Mouse (Mus musculus): Measurements from ENCODE around the gene Kcnip1. TPM values are rescaled to one million over a fixed set of nuclear protein-coding genes. Genes with fewer than 3 reads are reported as not detected.

The Kcnip1 gene
- polyA plus RNA-seq, 1 experiment from 2014 or later, result 3.5 TPM

GRCm38 (mm10) chr11:33829774-33830173 lies 163.2 kb downstream of the Kcnip1 start:
- Histone ChIP-seq H3K27me3 (ENCODE audit: control insufficient read depth, insufficient read depth, low read length) (no peaks in the 10 kb centered on the region), H3K4me3 (ENCODE audit: low read depth, low read length) (no peak overlapping the region), H3K9ac (replicated peaks; ENCODE audit: low read length) (no peak overlapping the region), H3K27ac (replicated peaks; ENCODE audit: low read depth, low read length) (no peak overlapping the region), H3K9me3 (replicated peaks; ENCODE audit: control insufficient read depth, low read length) (no peaks in the 10 kb centered on the region), H3K36me3 (replicated peaks; ENCODE audit: control insufficient read depth, insufficient read depth, low read depth, low read length) (no peaks in the 10 kb centered on the region), H3K4me1 (ENCODE audit: control insufficient read depth, insufficient read depth, low read length) (no peaks in the 10 kb centered on the region; the same call in 1 of the 2 replicates), H3K4me2 (ENCODE audit: low read depth, low read length) (no peak overlapping the region)
- no peak for DNase-seq (ENCODE audit: low spot score)
- no peak for ATAC-seq (replicated peaks; ENCODE audit: insufficient number of reproducible peaks, low FRiP score, low TSS enrichment, low read depth)
- WGBS, result 84% methylated on average over 2 of the region's 2 CpGs

DNA sequence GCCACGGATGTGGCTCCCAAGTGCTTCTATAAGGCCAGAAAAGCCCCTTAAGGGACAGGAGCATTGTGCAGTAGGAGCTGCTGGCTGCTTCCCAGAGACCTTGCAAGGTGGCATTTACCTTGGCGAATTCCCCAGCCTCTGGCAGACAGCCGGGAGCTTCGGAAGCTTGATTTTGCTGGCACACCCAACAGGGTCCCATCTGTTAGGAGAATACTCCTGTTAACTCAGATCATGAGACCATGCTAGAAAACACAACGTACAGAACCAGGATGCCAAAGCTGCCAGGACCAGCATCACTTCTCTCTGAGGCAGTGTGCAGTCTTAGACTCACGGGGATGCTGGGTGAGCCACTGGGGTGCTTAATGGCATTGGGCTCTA lies 165.1 kb downstream of the Kcnip1 start:
- WGBS, result 82% methylated on average over 6 of the region's 6 CpGs
- no peak overlapping the region for H3K9ac ChIP-seq (replicated peaks; ENCODE audit: low read length)
- H3K27ac ChIP-seq (replicated peaks; ENCODE audit: low read depth, low read length), result no peak overlapping the region
- no peak overlapping the region for H3K4me3 ChIP-seq (ENCODE audit: low read depth, low read length)
- ATAC-seq (replicated peaks; ENCODE audit: insufficient number of reproducible peaks, low FRiP score, low TSS enrichment, low read depth) (no peak), DNase-seq (ENCODE audit: low spot score) (no peak)
- H3K4me2 ChIP-seq (ENCODE audit: low read depth, low read length), result no peak overlapping the region
- no peaks in the 10 kb centered on the region for H3K36me3 ChIP-seq (replicated peaks; ENCODE audit: control insufficient read depth, insufficient read depth, low read depth, low read length)
- no peaks in the 10 kb centered on the region for H3K27me3 ChIP-seq (ENCODE audit: control insufficient read depth, insufficient read depth, low read length)
- peaks cover 3% of the 10 kb centered on the region; the same call in 1 of the 2 replicates for H3K4me1 ChIP-seq (ENCODE audit: control insufficient read depth, insufficient read depth, low read length)
- no peaks in the 10 kb centered on the region for H3K9me3 ChIP-seq (replicated peaks; ENCODE audit: control insufficient read depth, low read length)

DNA sequence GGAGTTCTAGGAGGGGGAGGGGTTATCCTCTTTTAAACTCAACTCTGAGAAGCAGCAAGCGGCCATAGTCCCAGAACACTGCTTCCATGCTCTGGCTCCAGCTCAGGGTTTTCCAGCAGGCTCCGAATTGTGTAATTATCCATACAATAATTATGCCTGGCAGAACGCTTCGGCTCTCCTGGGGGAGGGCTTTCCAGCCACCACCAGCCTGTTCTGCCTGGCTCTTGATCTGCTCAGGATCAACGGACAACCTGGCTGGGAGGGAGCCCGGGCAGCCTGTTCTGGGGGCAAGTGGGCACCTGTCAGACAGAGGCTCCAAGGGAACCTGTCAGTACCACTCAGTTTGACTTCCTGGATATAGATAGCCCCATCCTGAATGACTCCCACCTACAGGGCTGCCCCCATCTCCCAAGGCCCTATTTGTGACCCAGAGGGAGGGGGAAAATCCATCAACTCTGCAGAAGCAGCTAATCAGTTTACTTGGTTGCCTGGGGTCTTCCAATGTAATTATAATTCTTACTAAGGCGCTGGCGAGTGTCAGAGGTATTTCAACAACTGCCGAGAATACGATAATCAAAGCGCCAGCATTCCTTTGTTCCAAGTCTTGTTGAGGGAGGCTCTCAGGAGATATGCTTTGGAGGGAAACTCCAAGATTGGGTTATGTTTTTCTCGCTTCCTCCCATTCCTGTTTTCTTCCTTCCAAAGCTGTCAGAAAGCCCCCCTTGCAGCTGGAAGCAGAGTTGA lies 165.7 kb downstream of the Kcnip1 start:
- no peaks in the 10 kb centered on the region for H3K9me3 ChIP-seq (replicated peaks; ENCODE audit: control insufficient read depth, low read length)
- ATAC-seq (replicated peaks; ENCODE audit: insufficient number of reproducible peaks, low FRiP score, low TSS enrichment, low read depth), result no peak
- WGBS, result 62% methylated on average over 12 of the region's 12 CpGs
- DNase-seq (ENCODE audit: low spot score), result peak; percentile 15
- no peak overlapping the region for H3K4me3 ChIP-seq (ENCODE audit: low read depth, low read length)
- peaks cover 3% of the 10 kb centered on the region; the same call in 1 of the 2 replicates for H3K4me1 ChIP-seq (ENCODE audit: control insufficient read depth, insufficient read depth, low read length)
- H3K27me3 ChIP-seq (ENCODE audit: control insufficient read depth, insufficient read depth, low read length), result no peaks in the 10 kb centered on the region
- H3K9ac ChIP-seq (replicated peaks; ENCODE audit: low read length), result no peak overlapping the region
- H3K27ac ChIP-seq (replicated peaks; ENCODE audit: low read depth, low read length), result no peak overlapping the region
- no peaks in the 10 kb centered on the region for H3K36me3 ChIP-seq (replicated peaks; ENCODE audit: control insufficient read depth, insufficient read depth, low read depth, low read length)
- H3K4me2 ChIP-seq (ENCODE audit: low read depth, low read length), result no peak overlapping the region

DNA sequence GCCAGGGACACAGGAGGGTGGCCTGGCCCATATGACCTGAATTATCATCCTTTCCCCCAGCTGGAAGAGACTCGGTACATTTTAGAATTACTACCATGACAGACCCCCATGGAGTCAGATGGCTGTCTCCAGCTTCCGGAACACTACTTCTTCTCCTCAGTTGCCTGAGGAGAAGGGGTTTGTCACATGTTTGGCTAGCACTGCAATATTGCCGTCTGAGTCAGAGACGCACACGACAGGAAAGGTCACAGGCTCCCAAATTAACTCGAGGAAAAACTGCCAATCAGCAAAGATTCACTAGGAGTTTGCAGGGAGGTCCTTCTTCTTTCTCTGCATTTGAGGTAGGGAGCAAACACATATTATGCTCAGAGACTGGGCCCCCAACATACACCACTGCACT lies 168.2 kb downstream of the Kcnip1 start:
- H3K9me3 ChIP-seq (replicated peaks; ENCODE audit: control insufficient read depth, low read length), result no peaks in the 10 kb centered on the region

GRCm38 (mm10) chr11:33821331-33821730 lies 171.6 kb downstream of the Kcnip1 start:
- DNase-seq (ENCODE audit: low spot score) (no peak), ATAC-seq (replicated peaks; ENCODE audit: insufficient number of reproducible peaks, low FRiP score, low TSS enrichment, low read depth) (no peak)
- Histone ChIP-seq H3K4me1 (ENCODE audit: control insufficient read depth, insufficient read depth, low read length) (peaks cover 3% of the 10 kb centered on the region; the same call in 1 of the 2 replicates), H3K9ac (replicated peaks; ENCODE audit: low read length) (no peak overlapping the region), H3K4me2 (ENCODE audit: low read depth, low read length) (no peak overlapping the region), H3K36me3 (replicated peaks; ENCODE audit: control insufficient read depth, insufficient read depth, low read depth, low read length) (no peaks in the 10 kb centered on the region), H3K27ac (replicated peaks; ENCODE audit: low read depth, low read length) (no peak overlapping the region), H3K9me3 (replicated peaks; ENCODE audit: control insufficient read depth, low read length) (no peaks in the 10 kb centered on the region), H3K4me3 (ENCODE audit: low read depth, low read length) (no peak overlapping the region), H3K27me3 (ENCODE audit: control insufficient read depth, insufficient read depth, low read length) (no peaks in the 10 kb centered on the region)
- WGBS, result 86% methylated on average over 5 of the region's 5 CpGs

More for the DNA sequence above, 168.2 kb downstream of the Kcnip1 start:
- H3K9ac ChIP-seq (replicated peaks; ENCODE audit: low read length), result no peak overlapping the region
- WGBS, result 30% methylated on average over 6 of the region's 6 CpGs
- no peaks in the 10 kb centered on the region for H3K36me3 ChIP-seq (replicated peaks; ENCODE audit: control insufficient read depth, insufficient read depth, low read depth, low read length)
- peaks cover 3% of the 10 kb centered on the region; the same call in 1 of the 2 replicates for H3K4me1 ChIP-seq (ENCODE audit: control insufficient read depth, insufficient read depth, low read length)
- no peak overlapping the region for H3K4me3 ChIP-seq (ENCODE audit: low read depth, low read length)
- H3K27ac ChIP-seq (replicated peaks; ENCODE audit: low read depth, low read length), result no peak overlapping the region
- H3K4me2 ChIP-seq (ENCODE audit: low read depth, low read length), result no peak overlapping the region
- DNase-seq (ENCODE audit: low spot score) (no peak), ATAC-seq (replicated peaks; ENCODE audit: insufficient number of reproducible peaks, low FRiP score, low TSS enrichment, low read depth) (no peak)
- no peaks in the 10 kb centered on the region for H3K27me3 ChIP-seq (ENCODE audit: control insufficient read depth, insufficient read depth, low read length)

DNA sequence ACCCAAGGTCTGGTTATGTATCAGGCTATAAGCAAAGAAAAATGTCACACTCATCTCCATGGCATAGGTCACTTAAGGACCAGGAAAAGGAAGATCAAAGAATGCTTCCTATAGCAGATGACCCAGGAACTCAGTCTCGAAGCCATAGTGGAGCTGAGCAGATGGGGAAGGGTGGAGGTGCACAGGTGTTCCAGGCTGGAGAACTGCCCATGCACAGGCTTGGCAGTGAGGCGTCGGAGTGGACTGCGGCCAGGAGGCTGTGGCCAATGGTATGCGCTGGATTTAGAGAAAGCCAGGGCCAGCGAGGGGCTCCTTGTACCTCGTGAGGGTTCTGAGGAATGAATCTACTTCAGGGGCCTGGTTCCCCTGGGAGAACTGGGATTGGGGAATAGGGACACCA lies 172.1 kb downstream of the Kcnip1 start:
- H3K4me2 ChIP-seq (ENCODE audit: low read depth, low read length), result no peak overlapping the region
- 87% methylated on average over 7 of the region's 7 CpGs for WGBS
- no peak overlapping the region for H3K27ac ChIP-seq (replicated peaks; ENCODE audit: low read depth, low read length)

DNA sequence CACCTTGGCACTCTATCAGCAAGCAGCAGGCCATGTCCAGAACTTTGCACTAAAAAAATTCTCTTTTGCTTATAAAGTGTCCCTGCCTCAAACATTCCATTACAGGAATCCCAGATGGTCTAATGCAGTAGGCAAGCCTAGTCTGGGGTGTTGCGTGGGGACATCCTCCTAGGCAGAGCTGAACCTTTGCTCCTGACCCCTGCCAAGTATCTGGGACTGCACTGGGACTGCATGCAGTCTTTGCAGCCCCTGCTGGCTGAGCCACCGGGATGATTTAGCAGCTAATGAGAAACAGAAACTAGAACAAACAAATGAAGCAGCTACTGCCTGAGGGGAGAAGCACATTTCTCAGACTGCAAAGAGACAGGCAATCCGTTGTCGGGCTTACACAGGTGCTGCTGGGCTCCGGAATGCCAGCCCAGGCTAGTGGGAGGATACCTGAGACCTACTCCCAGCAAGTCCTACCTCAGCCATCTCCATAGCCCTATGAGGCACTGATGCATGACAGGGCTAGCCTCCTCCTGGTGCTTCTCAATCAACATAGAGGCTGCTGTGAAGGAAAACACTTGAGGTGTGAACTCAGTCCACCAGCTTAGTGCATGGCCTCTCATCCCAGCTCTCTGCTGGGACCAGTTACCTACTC lies 174.0 kb downstream of the Kcnip1 start:
- no peaks in the 10 kb centered on the region; the same call in 1 of the 2 replicates for H3K4me1 ChIP-seq (ENCODE audit: control insufficient read depth, insufficient read depth, low read length)
- no peaks in the 10 kb centered on the region for H3K36me3 ChIP-seq (replicated peaks; ENCODE audit: control insufficient read depth, insufficient read depth, low read depth, low read length)
- WGBS, result 10% methylated on average over 5 of the region's 5 CpGs
- H3K4me3 ChIP-seq (ENCODE audit: low read depth, low read length), result no peak overlapping the region
- no peak; the same call in 1 of the 2 replicates for ATAC-seq (replicated peaks; ENCODE audit: insufficient number of reproducible peaks, low FRiP score, low TSS enrichment, low read depth)
- no peak overlapping the region for H3K4me2 ChIP-seq (ENCODE audit: low read depth, low read length)
- no peaks in the 10 kb centered on the region for H3K9me3 ChIP-seq (replicated peaks; ENCODE audit: control insufficient read depth, low read length)
- no peak overlapping the region for H3K9ac ChIP-seq (replicated peaks; ENCODE audit: low read length)
- H3K27me3 ChIP-seq (ENCODE audit: control insufficient read depth, insufficient read depth, low read length), result no peaks in the 10 kb centered on the region
- no peak overlapping the region for H3K27ac ChIP-seq (replicated peaks; ENCODE audit: low read depth, low read length)
- DNase-seq (ENCODE audit: low spot score), result peak; percentile 58

More for the DNA sequence above, 172.1 kb downstream of the Kcnip1 start:
- H3K4me1 ChIP-seq (ENCODE audit: control insufficient read depth, insufficient read depth, low read length), result peaks cover 3% of the 10 kb centered on the region; the same call in 1 of the 2 replicates
- no peak for DNase-seq (ENCODE audit: low spot score)
- no peak overlapping the region for H3K9ac ChIP-seq (replicated peaks; ENCODE audit: low read length)
- no peaks in the 10 kb centered on the region for H3K36me3 ChIP-seq (replicated peaks; ENCODE audit: control insufficient read depth, insufficient read depth, low read depth, low read length)
- H3K4me3 ChIP-seq (ENCODE audit: low read depth, low read length), result no peak overlapping the region
- no peaks in the 10 kb centered on the region for H3K9me3 ChIP-seq (replicated peaks; ENCODE audit: control insufficient read depth, low read length)
- no peaks in the 10 kb centered on the region for H3K27me3 ChIP-seq (ENCODE audit: control insufficient read depth, insufficient read depth, low read length)
- no peak for ATAC-seq (replicated peaks; ENCODE audit: insufficient number of reproducible peaks, low FRiP score, low TSS enrichment, low read depth)

DNA sequence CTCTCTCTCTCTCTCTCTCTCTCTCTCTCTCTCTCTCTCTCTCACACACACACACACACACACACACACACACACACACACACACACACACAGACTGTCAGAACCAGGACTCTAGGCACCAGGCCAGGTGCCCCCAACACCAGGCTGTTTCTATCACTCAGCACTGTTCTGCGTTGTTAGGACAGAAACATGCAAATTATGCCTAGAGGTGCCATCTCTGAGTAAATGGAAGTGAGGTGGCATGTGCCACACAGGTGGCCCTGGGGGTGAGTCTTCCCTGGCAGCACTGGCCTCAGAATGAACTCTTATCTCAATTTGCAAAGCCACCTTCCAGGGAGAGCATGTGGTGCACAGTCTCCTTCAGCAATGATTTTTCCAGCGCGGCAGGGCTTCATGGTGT lies 176.9 kb downstream of the Kcnip1 start:
- ATAC-seq (replicated peaks; ENCODE audit: insufficient number of reproducible peaks, low FRiP score, low TSS enrichment, low read depth) (no peak), DNase-seq (ENCODE audit: low spot score) (no peak)
- Histone ChIP-seq H3K9me3 (replicated peaks; ENCODE audit: control insufficient read depth, low read length) (no peaks in the 10 kb centered on the region), H3K27me3 (ENCODE audit: control insufficient read depth, insufficient read depth, low read length) (no peaks in the 10 kb centered on the region), H3K9ac (replicated peaks; ENCODE audit: low read length) (no peak overlapping the region), H3K27ac (replicated peaks; ENCODE audit: low read depth, low read length) (no peak overlapping the region), H3K4me2 (ENCODE audit: low read depth, low read length) (no peak overlapping the region), H3K4me3 (ENCODE audit: low read depth, low read length) (no peak overlapping the region), H3K4me1 (ENCODE audit: control insufficient read depth, insufficient read depth, low read length) (no peaks in the 10 kb centered on the region; the same call in 1 of the 2 replicates), H3K36me3 (replicated peaks; ENCODE audit: control insufficient read depth, insufficient read depth, low read depth, low read length) (no peaks in the 10 kb centered on the region)
- 51% methylated on average over 3 of the region's 3 CpGs for WGBS

All from embryonic facial prominence, embryonic 11.5 days (tissue).